Mouse (Mus musculus) cerebellum, adult 2 months (tissue): ENCODE data around the gene Tbc1d9b. TPM values are rescaled to one million over a fixed set of nuclear protein-coding genes. Genes with fewer than 3 reads are reported as not detected.

Source experiments
- DNase-seq, 2 experiments: peaks; one replicate each; pipeline ENCODE4 v3.0.0; 2021
- H3K27ac ChIP-seq: fragments of 200-500 bp; 2 replicates; pipeline ENCODE4 v1.5.1; 2012; ENCODE audit warnings: low read length, control low read depth, inconsistent platforms; ENCODE audit not compliant: insufficient read depth
- H3K27me3 ChIP-seq: fragments of 200-500 bp; 2 replicates; pipeline ENCODE4 v1.6.1; 2012; ENCODE audit warnings: inconsistent platforms, mild to moderate bottlenecking, low read length, moderate library complexity; ENCODE audit not compliant: control insufficient read depth, insufficient read depth
- H3K4me1 ChIP-seq: fragments of 200-500 bp; 2 replicates; pipeline ENCODE4 v1.6.1; 2011; ENCODE audit warnings: low read length; ENCODE audit not compliant: control insufficient read depth, insufficient read depth
- H3K4me3 ChIP-seq: fragments of 200-500 bp; replicated peaks from 2 replicates; pipeline ENCODE3; 2011; ENCODE audit warnings: mild to moderate bottlenecking, low read depth, low read length, control low read depth; ENCODE audit not compliant: insufficient read depth
- CTCF ChIP-seq: fragments of 200-500 bp; IDR thresholded peaks from 2 replicates; pipeline ENCODE4 v1.5.1; 2011; ENCODE audit warnings: low read depth, mild to moderate bottlenecking, control low read depth, low read length, moderate library complexity, borderline replicate concordance; ENCODE audit not compliant: insufficient read depth
- POLR2A ChIP-seq: fragments of 200-500 bp; IDR thresholded peaks from 2 replicates; pipeline ENCODE4 v1.6.1; 2011; ENCODE audit warnings: low read length, control low read depth, borderline replicate concordance; ENCODE audit not compliant: insufficient read depth
- WGBS: fragments of 180-500 bp; shearing (Covaris S2); methylation state at CpG from one replicate; pipeline ENCODE4 v1.1.7; 2018; 5-methylcytosine and 5-hydroxymethylcytosine counted together
- polyA plus RNA-seq: library from polyadenylated mRNA; depleted of rRNA; stranded (reverse); fragments of >200 nt; gene quantifications from 2 replicates; pipeline ENCODE4 v1.2.3, GENCODE M21; 2012

Tbc1d9b gene
- polyA plus RNA-seq, 1 experiment: 124 TPM

DNA sequence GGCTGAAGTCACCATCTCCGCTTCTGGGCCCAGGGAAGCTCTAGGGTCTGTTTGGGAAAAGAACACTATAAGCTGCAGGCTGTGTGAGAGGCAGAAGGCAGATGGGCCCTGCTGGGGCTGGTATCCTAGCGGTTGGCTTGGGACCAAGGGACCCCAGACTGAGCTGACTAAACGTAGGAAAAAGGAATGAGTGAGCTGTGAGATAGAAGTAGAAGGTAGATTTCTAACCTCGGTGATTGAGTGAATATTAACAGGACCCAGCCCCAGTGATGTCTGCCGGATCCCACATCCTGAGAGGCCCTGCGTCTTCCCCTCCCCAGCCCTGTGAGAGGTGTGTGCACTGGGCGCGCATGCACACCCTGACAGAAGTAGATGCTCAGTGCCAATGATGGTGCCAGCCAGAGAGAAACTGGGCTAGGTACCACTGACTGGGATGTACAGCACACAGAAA lies 8.5 kb upstream of the Tbc1d9b start:
- WGBS: 20% methylated on average over 8 of the region's 8 CpGs
- DNase-seq: peak; percentile 64 to 76
- TF ChIP-seq POLR2A (no peak), CTCF (no peak)

DNA sequence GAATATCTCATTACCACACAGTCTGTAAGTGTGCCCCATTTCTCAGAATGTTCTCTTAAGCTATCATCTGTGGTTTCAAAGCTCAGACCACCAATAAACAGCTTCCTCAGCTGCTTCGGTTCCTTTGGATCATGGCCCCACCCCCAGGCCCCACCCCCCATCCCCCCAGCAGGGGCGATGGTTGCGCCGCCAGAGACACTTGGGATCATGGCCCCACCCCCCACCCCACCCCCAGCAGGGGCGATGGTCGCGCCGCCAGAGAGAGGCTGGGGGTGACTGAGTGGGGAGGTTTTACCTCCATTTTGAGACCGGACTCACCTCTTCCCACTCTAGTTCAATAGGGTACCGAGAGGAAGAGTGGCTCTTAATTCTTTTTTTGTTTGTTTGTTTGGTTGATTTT lies 3.4 kb upstream of the Tbc1d9b start:
- no peak overlapping the region for H3K27ac ChIP-seq
- TF ChIP-seq CTCF: no peak
- TF ChIP-seq POLR2A: no peak
- no peak for DNase-seq
- WGBS: 8% methylated on average over 10 of the region's 10 CpGs
- H3K4me1 ChIP-seq: peaks cover 16% of the 10 kb centered on the region
- no peak overlapping the region for H3K4me3 ChIP-seq
- no peaks in the 10 kb centered on the region for H3K27me3 ChIP-seq

More for the DNA sequence above, 8.5 kb upstream of the Tbc1d9b start:
- Histone ChIP-seq H3K4me1 (peaks cover 20% of the 10 kb centered on the region), H3K27ac (peak overlapping the region; percentile 29), H3K4me3 (no peak overlapping the region), H3K27me3 (no peaks in the 10 kb centered on the region)

DNA sequence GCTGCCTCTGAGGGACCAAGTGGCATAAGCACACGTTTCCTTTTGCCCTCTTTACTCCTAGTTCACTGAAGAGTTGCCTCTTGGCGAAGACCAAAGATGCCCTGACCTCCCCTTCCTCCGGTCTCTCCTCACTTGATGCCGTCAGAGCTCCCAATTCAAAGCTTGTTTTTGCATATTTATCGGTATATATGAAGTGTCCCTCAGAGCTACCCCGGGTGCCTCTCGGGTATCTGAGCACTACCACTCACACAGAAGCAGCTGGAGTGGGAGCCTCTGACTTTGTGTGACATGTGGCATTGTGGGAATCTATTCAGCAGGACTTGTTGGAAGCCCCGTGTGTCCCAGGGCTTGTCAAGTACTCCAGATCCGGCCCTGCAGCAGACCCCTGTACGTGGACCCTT lies 605 bp downstream of the Tbc1d9b start:
- peak overlapping the region; percentile 60 for H3K4me3 ChIP-seq
- WGBS: 0% methylated on average over 10 of the region's 10 CpGs
- H3K4me1 ChIP-seq: peaks cover 7% of the 10 kb centered on the region; the same call in 1 of the 2 replicates
- TF ChIP-seq POLR2A: no peak
- no peak for TF ChIP-seq CTCF
- H3K27ac ChIP-seq: peak overlapping the region; percentile 88
- H3K27me3 ChIP-seq: no peaks in the 10 kb centered on the region
- peak in 1 of 2 experiments; percentile 52 for DNase-seq

DNA sequence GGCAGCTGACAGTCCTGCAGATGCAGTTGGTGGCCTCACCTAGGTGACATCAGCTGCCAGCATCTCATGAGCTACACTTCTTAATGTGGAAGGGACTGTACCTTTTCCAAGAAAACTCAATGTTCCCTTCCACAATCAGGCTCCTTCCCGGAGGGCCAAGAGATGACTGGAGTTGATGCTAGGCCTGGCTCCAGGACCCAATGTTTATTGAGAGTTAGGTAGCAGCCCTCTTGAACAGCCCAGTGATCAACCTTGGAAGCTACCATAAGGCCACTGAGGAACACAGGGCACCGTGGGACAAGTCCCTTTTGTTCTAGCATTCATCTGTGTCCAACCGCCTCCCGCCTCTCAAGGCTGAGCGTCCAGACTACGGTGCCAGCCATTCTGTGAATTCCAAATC lies 1.1 kb downstream of the Tbc1d9b start:
- 39% methylated on average over 6 of the region's 6 CpGs for WGBS
- Histone ChIP-seq H3K4me3 (peak overlapping the region; percentile 60), H3K27ac (no peak overlapping the region), H3K27me3 (no peaks in the 10 kb centered on the region), H3K4me1 (peaks cover 7% of the 10 kb centered on the region)
- no peak for DNase-seq
- TF ChIP-seq CTCF: no peak
- no peak for TF ChIP-seq POLR2A

DNA sequence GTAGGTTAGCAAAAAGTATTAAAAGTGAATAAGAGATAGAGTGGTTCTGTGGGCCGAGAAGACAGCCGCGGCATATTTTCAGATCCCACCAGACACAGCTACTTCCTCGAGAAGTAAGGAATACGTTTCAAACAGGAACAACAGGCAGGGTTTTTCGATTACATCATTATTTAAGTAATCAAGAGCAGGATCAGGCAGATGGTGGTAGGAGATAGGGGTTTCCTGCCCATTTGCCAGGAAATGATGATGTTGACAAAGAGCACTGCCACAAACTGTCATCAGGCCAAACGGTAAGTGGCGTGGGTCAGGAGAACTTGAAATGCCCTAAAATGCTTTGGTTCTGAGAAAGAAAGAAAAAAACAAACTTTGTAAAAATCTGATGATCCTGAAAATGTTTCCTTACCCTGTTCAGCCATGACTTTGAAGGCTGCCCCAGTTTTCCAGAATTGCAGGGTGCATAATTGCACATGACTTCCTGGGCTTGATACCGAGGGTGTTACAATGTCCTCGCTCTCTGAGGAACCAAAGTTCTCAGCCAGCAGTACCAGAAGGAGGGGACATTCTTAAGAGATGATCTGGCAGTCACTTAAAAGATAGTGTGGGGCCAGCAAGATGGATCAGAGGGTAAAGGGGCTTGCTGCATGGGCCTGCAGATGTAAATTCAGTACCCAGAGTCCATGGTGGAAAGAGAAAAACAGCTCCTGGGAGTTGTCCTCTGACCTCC lies 3.1 kb downstream of the Tbc1d9b start:
- DNase-seq: no peak
- Histone ChIP-seq H3K27me3 (no peaks in the 10 kb centered on the region), H3K4me1 (peaks cover 20% of the 10 kb centered on the region), H3K4me3 (no peak overlapping the region), H3K27ac (no peak overlapping the region)
- WGBS: 67% methylated on average over 10 of the region's 10 CpGs
- TF ChIP-seq POLR2A: no peak
- TF ChIP-seq CTCF: no peak

DNA sequence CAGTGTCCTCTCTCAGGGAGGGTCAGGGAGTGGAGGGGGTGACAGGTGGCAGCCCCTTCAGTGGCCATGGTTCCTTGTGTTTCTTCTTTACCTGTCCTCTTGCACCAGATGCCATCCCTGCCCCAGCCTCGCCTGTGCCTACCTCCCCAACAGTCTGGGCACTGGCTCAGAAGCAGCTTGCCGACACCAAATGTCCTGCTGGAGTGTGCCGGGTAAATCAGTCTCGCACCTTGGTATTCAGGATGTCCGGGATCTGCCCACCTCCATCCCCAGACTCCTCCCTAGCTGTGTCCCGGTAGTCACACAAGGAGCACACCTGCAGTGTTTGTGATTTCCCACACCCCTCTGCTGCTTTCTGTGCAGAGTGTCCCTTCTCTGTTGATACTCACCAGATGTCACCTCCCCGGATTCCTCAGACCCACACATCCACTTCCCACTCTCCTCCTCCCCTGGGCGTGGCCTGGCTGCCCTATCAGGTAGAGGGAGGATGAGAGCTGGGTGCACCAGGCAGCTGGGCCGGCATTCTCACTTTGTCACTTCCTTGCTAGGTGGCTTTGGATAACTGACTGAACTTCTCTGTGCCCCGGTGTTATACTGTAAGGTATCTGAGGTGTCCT lies 7.1 kb downstream of the Tbc1d9b start:
- H3K27me3 ChIP-seq: no peaks in the 10 kb centered on the region
- no peak overlapping the region for H3K4me3 ChIP-seq
- peak overlapping the region; percentile 74 for H3K27ac ChIP-seq
- DNase-seq: peak; percentile 61 to 71
- peaks cover 13% of the 10 kb centered on the region for H3K4me1 ChIP-seq
- WGBS: 21% methylated on average over 10 of the region's 10 CpGs
- TF ChIP-seq CTCF (no peak), POLR2A (no peak)

DNA sequence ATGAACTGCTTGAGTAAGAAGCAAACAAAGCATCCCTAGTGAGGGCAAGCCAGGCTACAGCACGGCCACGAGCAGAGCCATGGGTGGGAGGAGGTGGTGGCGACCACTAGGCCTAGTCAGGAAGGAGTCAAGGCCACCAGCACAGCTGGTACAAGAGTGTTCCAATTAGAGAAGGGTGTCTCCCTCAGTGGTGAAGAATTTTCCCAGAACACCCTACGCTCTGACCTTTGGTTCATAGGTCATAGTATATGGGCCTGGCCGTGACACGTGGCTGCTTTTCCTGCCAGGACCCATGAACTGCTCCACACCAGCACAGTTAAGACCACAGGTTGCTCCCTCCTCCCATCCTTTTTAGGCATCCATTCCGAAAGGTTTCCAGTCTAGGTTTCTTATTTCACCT lies 8.4 kb downstream of the Tbc1d9b start:
- 83% methylated on average over 7 of the region's 7 CpGs for WGBS
- H3K27ac ChIP-seq: no peak overlapping the region
- H3K4me3 ChIP-seq: no peak overlapping the region
- TF ChIP-seq CTCF: no peak
- TF ChIP-seq POLR2A: no peak
- no peaks in the 10 kb centered on the region for H3K27me3 ChIP-seq
- H3K4me1 ChIP-seq: peaks cover 13% of the 10 kb centered on the region
- DNase-seq: no peak

DNA sequence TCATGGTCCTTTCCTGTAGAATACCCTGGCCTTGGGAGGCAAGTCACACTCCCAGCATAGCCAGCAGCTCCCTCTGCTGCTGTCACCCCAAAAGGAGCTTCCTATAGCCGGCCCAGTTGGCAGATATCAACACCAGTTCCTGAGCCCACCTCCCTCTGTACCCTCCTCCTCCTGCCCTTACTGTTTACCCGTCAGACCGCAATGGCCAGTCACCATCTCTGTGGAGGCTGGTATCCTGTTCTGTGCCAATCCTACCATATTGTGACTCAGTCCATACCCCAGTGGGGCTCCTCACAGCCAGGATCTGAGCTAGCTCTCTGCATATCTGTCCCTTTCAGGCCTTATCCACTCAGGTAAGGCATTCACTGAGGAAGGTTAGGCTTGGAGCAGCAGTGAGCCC lies 14.3 kb downstream of the Tbc1d9b start:
- peak overlapping the region; percentile 9 for H3K27ac ChIP-seq
- 17% methylated on average over 3 of the region's 3 CpGs for WGBS
- H3K27me3 ChIP-seq: no peaks in the 10 kb centered on the region
- TF ChIP-seq CTCF (no peak), POLR2A (no peak)
- no peak overlapping the region for H3K4me3 ChIP-seq
- peak in 1 of 2 experiments; percentile 51 for DNase-seq
- H3K4me1 ChIP-seq: peaks cover 27% of the 10 kb centered on the region
